In the genomic region with DNA sequence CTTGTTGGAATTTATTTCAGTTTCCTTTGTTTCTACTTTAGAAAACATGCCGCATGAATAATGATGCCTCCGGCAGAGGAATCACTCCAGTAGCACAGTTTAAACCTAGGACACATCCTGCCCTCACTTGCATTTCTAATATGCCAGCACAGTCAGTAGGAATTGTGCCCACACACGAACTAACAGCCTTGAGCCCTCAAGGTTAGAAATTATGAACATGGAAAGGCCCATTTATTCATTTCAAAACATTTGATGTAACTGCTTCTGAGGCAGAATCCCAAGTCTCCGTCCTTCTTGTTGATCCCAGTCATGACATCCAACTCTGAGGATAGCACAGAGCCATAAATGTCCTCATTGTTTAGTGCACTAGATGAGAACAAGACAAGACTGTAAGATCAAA, we compare ENCODE assay signal across 23 mouse cellular contexts. TPM values are rescaled to one million over a fixed set of nuclear protein-coding genes. Genes with fewer than 3 reads are reported as not detected.
DNase-seq lines count a peak whose midpoint lies in the region; ATAC-seq and TF ChIP-seq lines count a peak whose summit lies in the region.
"Had no signal": no experiment of that assay in that cellular context is flagged by ENCODE, and none has a peak within 500 bp of the region (broad histone marks: within the 10 kb centered on the region; RNA-seq: fewer than 3 reads in every experiment).

No protein-coding gene starts in this region.

- H3K4me3 ChIP-seq in forebrain, embryonic 14.5 days (ENCODE audit: low read depth, low read length), result no peak overlapping the region
- H3K4me3 ChIP-seq in forebrain, embryonic 13.5 days, result no peak overlapping the region
- H3K4me3 ChIP-seq in layer of hippocampus, adult 2 months, result no peak overlapping the region
- no peak overlapping the region for H3K4me3 ChIP-seq in hindbrain, postnatal 0 days (ENCODE audit: low read length)
- no peak overlapping the region; the same call in 1 of the 2 replicates for H3K4me3 ChIP-seq in neural tube, embryonic 15.5 days (replicated peaks)
- H3K4me3 ChIP-seq: embryonic facial prominence, embryonic 12.5 days; erythroblast, embryonic 14.5 days; heart, embryonic 15.5 days; limb, embryonic 12.5 days; liver, embryonic 12.5 days; myocyte had no signal

- no peaks in the 10 kb centered on the region for H3K9me3 ChIP-seq in forebrain, embryonic 14.5 days (replicated peaks; ENCODE audit: control insufficient read depth, low read length)
- H3K9me3 ChIP-seq in forebrain, embryonic 13.5 days (replicated peaks), result no peaks in the 10 kb centered on the region
- no peaks in the 10 kb centered on the region for H3K9me3 ChIP-seq in hindbrain, postnatal 0 days (ENCODE audit: low read length)
- no peaks in the 10 kb centered on the region for H3K9me3 ChIP-seq in neural tube, embryonic 15.5 days (replicated peaks)
- H3K9me3 ChIP-seq: embryonic facial prominence, embryonic 12.5 days; heart, embryonic 15.5 days; limb, embryonic 12.5 days; liver, embryonic 12.5 days had no signal

- no peak for DNase-seq in forebrain, embryonic 14.5 days (ENCODE audit: low spot score)
- no peak for DNase-seq in layer of hippocampus, adult 2 months (ENCODE audit: low spot score in 2 of 2)
- no peak for DNase-seq in layer of hippocampus, postnatal 25 days (ENCODE audit: extremely low spot score in 1 of 2, low spot score in 1 of 2)
- peak; percentile 31 for DNase-seq in hindbrain, postnatal 0 days (ENCODE audit: low spot score)
- no peak for DNase-seq in right cerebral cortex, adult 18-20 months
- DNase-seq: cerebellum, adult 18-20 months; gastrocnemius, postnatal 25 days; heart, postnatal 4 days; lung, adult 2 months; retina, postnatal 1 day; right cerebral cortex, postnatal 4 days; thymus, adult 2 months had no signal

- no peaks in the 10 kb centered on the region for H3K36me3 ChIP-seq in forebrain, embryonic 14.5 days (ENCODE audit: control insufficient read depth, insufficient read depth, low read length)
- no peaks in the 10 kb centered on the region for H3K36me3 ChIP-seq in forebrain, embryonic 13.5 days (ENCODE audit: poor library complexity, severe bottlenecking)
- H3K36me3 ChIP-seq in hindbrain, postnatal 0 days (ENCODE audit: insufficient read depth, low read length), result no peaks in the 10 kb centered on the region
- no peaks in the 10 kb centered on the region for H3K36me3 ChIP-seq in neural tube, embryonic 15.5 days
- H3K36me3 ChIP-seq: embryonic facial prominence, embryonic 12.5 days; heart, embryonic 15.5 days; limb, embryonic 12.5 days; liver, embryonic 12.5 days had no signal

- H3K4me2 ChIP-seq in forebrain, embryonic 14.5 days (ENCODE audit: low read length), result peak overlapping the region; percentile 53; the same call in 1 of the 2 replicates
- H3K4me2 ChIP-seq in forebrain, embryonic 13.5 days, result no peak overlapping the region
- H3K4me2 ChIP-seq in hindbrain, postnatal 0 days (ENCODE audit: low read depth, low read length), result peak overlapping the region; percentile 73
- peak overlapping the region; percentile 69 for H3K4me2 ChIP-seq in neural tube, embryonic 15.5 days
- H3K4me2 ChIP-seq: liver, embryonic 12.5 days had no signal

- H3K9ac ChIP-seq in forebrain, embryonic 14.5 days (ENCODE audit: low read length), result no peak overlapping the region
- H3K9ac ChIP-seq in forebrain, embryonic 13.5 days, result no peak overlapping the region
- H3K9ac ChIP-seq in hindbrain, postnatal 0 days (replicated peaks; ENCODE audit: low read length), result 0 out of 2 replicates have a peak overlapping the region, but pooled peaks have one; percentile 1
- H3K9ac ChIP-seq in neural tube, embryonic 15.5 days (replicated peaks), result no peak overlapping the region
- H3K9ac ChIP-seq: embryonic facial prominence, embryonic 12.5 days; heart, embryonic 15.5 days; limb, embryonic 12.5 days; liver, embryonic 12.5 days had no signal

- no peak for TF ChIP-seq CTCF in layer of hippocampus, adult 2 months (conservative IDR thresholded peaks at IDR 0.05)
- no peak for TF ChIP-seq CTCF in hindbrain, postnatal 0 days (IDR thresholded peaks at IDR 0.05; ENCODE audit: low read depth)

- H3K27ac ChIP-seq in forebrain, embryonic 14.5 days (ENCODE audit: low read depth, low read length), result no peak overlapping the region
- no peak overlapping the region for H3K27ac ChIP-seq in forebrain, embryonic 13.5 days
- peak overlapping the region; percentile 96 for H3K27ac ChIP-seq in layer of hippocampus, adult 2 months
- peak overlapping the region; percentile 96; the same call in 1 of the 2 replicates for H3K27ac ChIP-seq in hindbrain, postnatal 0 days
- H3K27ac ChIP-seq in neural tube, embryonic 15.5 days (replicated peaks), result 0 out of 2 replicates have a peak overlapping the region, but pooled peaks have one; percentile 97
- H3K27ac ChIP-seq: embryonic facial prominence, embryonic 12.5 days; heart, embryonic 15.5 days; limb, embryonic 12.5 days; liver, embryonic 12.5 days had no signal

- H3K4me1 ChIP-seq in forebrain, embryonic 14.5 days (ENCODE audit: control insufficient read depth, insufficient read depth, low read length), result peaks cover 6% of the 10 kb centered on the region; the same call in 1 of the 2 replicates
- peaks cover 40% of the 10 kb centered on the region for H3K4me1 ChIP-seq in forebrain, embryonic 13.5 days
- no peaks in the 10 kb centered on the region for H3K4me1 ChIP-seq in hindbrain, postnatal 0 days (ENCODE audit: insufficient read depth, low read length)
- H3K4me1 ChIP-seq in neural tube, embryonic 15.5 days, result peaks cover 23% of the 10 kb centered on the region
- H3K4me1 ChIP-seq: liver, embryonic 12.5 days had no signal

- no peaks in the 10 kb centered on the region for H3K27me3 ChIP-seq in forebrain, embryonic 14.5 days (replicated peaks; ENCODE audit: control insufficient read depth, insufficient read depth, low read length)
- peaks cover 29% of the 10 kb centered on the region for H3K27me3 ChIP-seq in forebrain, embryonic 13.5 days
- H3K27me3 ChIP-seq in hindbrain, postnatal 0 days (ENCODE audit: insufficient read depth, low read length), result no peaks in the 10 kb centered on the region
- H3K27me3 ChIP-seq in neural tube, embryonic 15.5 days (replicated peaks), result no peaks in the 10 kb centered on the region

- 69% methylated on average over 4 of the region's 4 CpGs for WGBS in forebrain, embryonic 14.5 days
- WGBS in forebrain, embryonic 13.5 days, result 72% methylated on average over 4 of the region's 4 CpGs
- WGBS in hindbrain, postnatal 0 days, result 37% methylated on average over 4 of the region's 4 CpGs
- WGBS in neural tube, embryonic 15.5 days, result 31% methylated on average over 4 of the region's 4 CpGs

- ATAC-seq in forebrain, embryonic 14.5 days, result no peak
- no peak for ATAC-seq in forebrain, embryonic 13.5 days
- ATAC-seq in hindbrain, postnatal 0 days, result no peak
- ATAC-seq in neural tube, embryonic 15.5 days (ENCODE audit: low FRiP score), result no peak
- ATAC-seq: intestine, embryonic 16.5 days; liver, embryonic 12.5 days had no signal

RNA-seq across cellular contexts. Expression of a gene that starts 0.8 kb away (rescaled TPM):
- polyA plus RNA-seq in forebrain, embryonic 14.5 days (2014; fragmentation: Nextera tagmentation; extraction: Ambion mirVana), result 77.0 and 111 TPM in 2 replicates
- polyA plus RNA-seq in forebrain, embryonic 13.5 days (2015; fragmentation: Nextera tagmentation; extraction: Ambion mirVana), result 41.2 and 42.4 TPM in 2 replicates
- 100 to 1,000 TPM; 165 to 170 TPM for total RNA-seq in layer of hippocampus, adult 2 months (2021)
- total RNA-seq in layer of hippocampus, postnatal 25 days (2021), result 100 to 1,000 TPM; 162 to 167 TPM
- 172 and 214 TPM in 2 replicates for total RNA-seq in hindbrain, postnatal 0 days (2014; rRNA removed)
- polyA plus RNA-seq in hindbrain, postnatal 0 days (2015; fragmentation: Nextera tagmentation; extraction: Ambion mirVana), result 154 and 157 TPM in 2 replicates
- 77.0 and 97.9 TPM in 2 replicates for polyA plus RNA-seq in neural tube, embryonic 15.5 days (2015; fragmentation: Nextera tagmentation; extraction: Ambion mirVana)
- total RNA-seq: megakaryocyte-erythroid progenitor cell, adult 5-6 weeks had no signal
- polyA plus RNA-seq: C2C12, myocyte had no signal

Comparison
In these comparisons a context has a peak if more than half of its experiments do, and no peak if none do; other contexts are left out.
1. H3K27ac ChIP-seq: peak in layer of hippocampus, adult 2 months (single experiment), hindbrain, postnatal 0 days (single experiment) and neural tube, embryonic 15.5 days (single experiment); none in forebrain, embryonic 14.5 days (single experiment) and forebrain, embryonic 13.5 days (single experiment).